Mouse (Mus musculus) cerebellum, adult 18-20 months (tissue): ENCODE results near the gene Xndc1.
A peak's percentile ranks its signal among the peaks of the same experiment; 100 is the strongest.

Source experiments
- DNase-seq, 2 experiments: peaks; one replicate each; pipeline ENCODE4 v3.0.0; 2021

Xndc1 gene

GRCm38 (mm10) chr7:102082816-102083215 lies 17.5 kb downstream of the Xndc1 start, which contains the start of gene Trpc2:
Trpc2 (plus strand) TSS chr7:102083116.
- DNase-seq, result no peak

DNA sequence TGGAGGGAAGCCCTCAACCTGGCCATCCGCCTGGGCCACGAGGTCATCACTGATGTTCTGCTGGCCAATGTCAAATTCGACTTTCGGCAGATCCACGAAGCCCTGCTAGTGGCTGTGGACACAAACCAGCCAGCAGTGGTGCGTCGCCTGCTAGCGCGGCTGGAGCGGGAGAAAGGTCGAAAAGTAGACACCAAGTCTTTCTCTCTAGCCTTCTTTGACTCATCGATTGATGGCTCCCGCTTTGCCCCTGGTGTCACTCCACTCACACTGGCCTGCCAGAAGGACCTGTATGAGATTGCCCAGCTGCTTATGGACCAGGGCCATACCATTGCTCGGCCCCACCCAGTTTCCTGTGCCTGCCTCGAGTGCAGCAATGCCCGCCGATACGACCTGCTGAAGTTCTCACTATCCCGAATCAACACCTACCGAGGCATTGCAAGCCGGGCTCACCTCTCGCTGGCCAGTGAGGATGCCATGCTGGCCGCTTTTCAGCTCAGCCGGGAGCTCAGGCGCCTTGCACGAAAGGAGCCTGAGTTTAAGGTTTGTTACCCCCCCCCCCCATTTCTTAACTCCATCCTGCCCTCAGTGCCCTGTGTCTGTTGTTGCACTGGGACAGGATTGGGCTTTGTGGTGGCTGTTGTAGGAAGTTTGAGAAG lies 18.9 kb downstream of the Xndc1 start:
- no peak for DNase-seq

DNA sequence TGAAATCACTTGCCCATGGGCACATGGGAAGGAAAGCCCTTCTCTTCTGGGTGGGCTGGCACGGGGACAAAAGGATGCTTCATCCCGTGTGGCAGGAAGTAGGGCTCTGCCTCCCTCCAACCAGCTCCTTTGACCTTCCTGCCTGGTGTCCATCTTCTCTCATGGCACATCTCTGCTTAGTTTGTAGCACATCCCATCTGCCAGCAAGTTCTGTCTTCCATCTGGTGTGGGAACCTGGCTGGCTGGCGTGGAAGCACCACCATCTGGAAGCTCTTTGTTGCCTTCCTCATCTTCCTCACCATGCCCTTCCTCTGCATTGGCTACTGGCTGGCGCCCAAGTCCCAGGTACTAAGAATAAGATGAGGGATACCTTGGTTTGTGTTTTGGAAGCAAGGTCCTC lies 22.0 kb downstream of the Xndc1 start:
- DNase-seq, result peak; percentile 29 to 34

DNA sequence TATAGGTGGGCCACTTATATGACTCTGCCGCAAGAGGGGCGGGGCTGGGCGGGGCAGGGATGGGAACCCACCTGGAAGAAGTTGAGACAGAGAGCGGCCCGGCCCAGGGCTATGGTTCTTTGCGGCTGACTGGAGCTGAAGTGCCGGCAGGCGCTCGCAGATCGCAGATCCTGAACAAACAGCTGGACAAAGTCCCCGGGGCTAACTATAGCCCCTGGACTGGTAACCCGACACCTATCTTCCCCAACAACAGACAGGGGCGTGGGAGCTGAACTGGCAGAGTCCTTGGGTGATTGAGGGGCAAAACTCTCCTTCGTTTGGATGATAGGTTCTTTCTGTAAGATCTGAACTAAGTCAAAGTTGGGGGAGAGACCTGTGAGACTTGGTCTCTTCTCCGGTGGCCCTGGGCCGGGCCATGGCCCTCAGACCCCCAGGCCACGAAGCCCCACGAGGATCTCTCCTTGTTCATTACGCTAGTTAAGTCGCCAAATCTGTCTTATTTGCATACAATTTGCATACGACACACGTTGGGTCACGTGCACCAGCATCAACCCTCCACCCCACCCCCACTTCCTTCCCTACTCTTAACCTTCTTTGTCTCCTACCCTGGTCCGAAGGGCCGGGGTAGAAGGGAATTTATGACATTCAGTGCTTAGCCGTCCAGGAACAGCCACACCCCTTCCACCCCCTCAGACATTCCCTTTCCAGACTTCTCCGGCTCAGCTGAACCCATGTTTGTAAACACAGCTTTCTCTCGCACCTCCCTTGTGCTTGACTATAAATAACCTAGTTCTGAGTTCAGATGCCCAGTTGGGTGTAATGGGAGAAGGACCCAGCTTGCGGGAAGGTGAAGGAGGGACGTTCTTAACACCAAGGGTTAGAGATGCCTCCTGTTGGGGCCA lies 34.7 kb downstream of the Xndc1 start:
- DNase-seq, result no peak

DNA sequence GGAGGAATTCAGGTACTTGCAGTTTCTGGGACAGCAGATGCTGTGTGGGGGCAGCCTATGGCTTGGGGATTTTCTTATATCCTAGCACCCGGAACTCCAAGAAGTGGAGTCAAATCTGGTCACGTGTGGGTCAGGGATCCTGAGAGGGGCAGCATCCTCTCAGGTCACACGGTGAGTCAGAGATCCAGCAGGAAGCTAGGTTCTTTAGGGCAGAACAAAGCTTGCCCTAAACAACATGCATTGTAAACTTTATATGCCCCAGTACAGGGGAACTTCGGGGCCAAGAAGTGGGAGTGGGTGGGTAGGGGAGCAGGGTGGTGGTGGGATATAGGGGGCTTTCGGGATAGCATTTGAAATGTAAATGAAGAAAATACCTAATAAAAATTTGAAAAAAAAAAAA lies 35.6 kb downstream of the Xndc1 start:
- no peak for DNase-seq

DNA sequence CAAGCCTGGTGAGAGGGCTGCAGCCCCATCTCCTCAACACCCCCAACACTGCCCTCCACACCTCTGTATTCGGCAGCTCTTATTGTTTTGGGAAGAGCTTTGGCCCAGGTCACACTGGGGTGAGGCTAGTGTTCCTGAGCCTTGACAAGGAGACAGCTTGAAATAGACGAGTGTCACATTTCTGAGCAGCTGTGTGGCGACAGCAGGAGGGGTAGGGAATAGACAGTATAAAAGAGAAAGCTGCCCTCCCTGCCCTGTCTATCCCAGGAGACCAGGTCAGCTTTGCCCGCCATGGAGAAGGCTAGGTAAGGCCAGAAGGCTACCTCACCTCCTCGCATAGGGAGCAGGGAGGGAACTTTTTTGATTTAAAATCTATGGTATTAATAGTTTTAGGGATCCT lies 36.2 kb downstream of the Xndc1 start, which contains the start of gene Art1:
Gene Art1 (plus strand): TSS at position 257 of the 400 bp plus-strand sequence.
- DNase-seq, result no peak

DNA sequence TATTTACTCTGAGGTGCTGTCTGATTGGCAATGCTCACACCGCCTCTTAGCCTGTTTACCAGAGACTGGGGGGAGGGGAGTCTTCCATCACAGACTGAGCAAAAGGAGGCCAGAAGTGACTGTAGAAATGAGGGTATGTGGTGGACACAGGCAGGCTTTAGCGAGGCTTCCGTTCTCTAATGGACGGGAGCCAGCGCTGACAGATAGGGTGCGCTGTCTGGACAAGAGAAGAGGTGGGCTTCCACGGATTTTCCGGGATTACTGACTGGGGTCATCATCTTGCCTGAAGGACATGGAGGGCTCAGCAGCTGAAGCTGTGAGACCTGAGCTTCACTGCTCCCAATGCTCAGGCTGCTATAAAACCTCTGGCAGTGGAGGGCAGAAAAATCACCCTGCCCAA lies 36.9 kb downstream of the Xndc1 start:
- DNase-seq, result no peak

GRCm38 (mm10) chr7:102102696-102103095 lies 37.4 kb downstream of the Xndc1 start:
- DNase-seq, result no peak

GRCm38 (mm10) chr7:102103555-102103954 lies 38.2 kb downstream of the Xndc1 start:
- no peak for DNase-seq

- DNase-seq, result peak; percentile 40 to 47
Measured at GRCm38 (mm10) chr7:102104126-102104525, 38.8 kb downstream of the Xndc1 start.

- no peak for DNase-seq
Measured at GRCm38 (mm10) chr7:102106700-102107141, 41.4 kb downstream of the Xndc1 start.

DNA sequence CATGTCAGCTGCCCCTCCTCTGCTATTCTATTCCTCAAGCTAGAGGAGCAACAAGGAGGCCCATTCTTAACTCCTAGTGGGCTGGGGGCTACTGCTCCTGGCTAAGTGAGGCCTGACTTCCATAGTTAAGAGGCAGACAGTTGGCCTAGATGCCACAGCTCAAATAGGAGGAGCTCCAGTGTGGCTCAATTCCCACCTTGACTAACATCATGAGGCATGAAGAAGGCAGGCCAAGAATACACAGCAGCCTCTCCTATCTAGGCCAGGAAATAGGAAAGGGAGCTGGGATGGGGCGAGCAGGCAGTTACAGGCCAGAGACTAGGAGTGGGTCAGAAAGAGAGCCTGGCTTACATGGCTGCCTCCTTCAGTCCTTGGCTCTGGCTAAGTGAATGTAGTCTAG lies 42.9 kb downstream of the Xndc1 start:
- DNase-seq, result no peak

DNA sequence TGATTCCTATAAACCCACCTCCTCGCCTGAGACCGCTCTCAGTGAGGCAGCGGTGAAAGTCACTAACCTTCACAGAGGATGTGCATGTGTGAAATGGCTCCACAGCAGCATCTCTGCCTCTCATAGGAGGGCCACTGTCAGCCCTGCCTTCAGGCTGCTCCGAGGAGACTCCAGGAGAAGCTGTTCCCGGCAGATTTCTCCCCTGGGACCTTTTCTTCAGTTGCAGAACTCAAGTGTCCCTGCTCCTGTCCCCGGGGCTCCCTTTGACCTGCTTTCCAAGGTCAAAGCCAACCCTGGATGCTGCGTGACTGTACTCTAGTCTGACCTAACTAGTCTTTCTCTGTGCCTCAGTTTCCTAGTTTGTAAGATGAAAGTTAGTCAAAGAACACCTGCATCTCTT lies 43.9 kb downstream of the Xndc1 start, which contains the start of gene Art5:
Gene Art5 (minus strand): TSS at position 319 of the 400 bp plus-strand sequence.
- no peak for DNase-seq

DNA sequence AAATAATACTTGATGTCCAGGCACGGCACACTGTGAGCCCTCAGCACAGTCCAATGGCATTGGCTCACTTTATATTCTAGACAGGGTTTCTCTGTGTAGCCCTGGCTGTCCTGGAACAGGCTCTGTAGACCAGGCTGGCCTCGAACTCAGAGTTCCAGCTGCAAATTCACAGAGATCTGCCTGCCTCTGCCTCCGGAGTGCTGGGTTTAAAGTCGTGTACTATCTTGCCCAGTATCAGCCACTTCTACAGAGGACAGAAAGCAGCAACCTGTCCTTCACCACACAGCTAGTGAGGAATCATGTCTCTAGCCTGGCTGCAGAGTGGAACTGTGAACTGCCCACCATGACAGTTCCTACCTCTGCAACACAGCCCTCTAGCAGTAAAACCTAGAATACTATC lies 44.4 kb downstream of the Xndc1 start:
- DNase-seq, result no peak

DNA sequence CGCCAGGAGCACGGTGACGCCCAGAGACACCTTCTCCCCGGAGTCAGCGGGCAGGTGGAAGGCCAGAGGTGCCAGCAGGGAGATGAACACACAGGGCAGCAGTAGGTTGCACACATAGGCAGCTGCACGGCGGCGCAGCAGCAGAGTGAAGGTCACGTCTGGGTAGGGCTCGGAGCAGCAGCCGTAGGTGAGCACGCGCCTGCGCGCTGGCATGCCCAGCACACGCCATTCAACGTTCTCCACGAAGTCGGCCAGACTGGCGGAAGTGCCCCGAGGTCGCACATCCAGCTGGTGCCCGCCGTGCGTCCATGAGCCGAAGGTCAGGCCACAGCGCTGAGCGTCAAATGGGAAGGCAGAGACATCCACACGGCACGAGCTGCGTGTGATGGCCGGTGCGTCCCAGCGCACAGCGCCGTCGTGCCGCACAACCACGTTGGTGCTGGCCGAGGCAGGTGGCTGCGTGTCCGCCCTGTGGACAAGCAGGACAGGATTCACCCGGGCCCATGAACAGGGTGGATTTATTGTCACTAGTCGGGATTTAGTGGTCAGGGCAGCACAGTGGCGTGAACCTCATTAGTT lies 47.9 kb downstream of the Xndc1 start:
- DNase-seq, result no peak

- DNase-seq, result no peak
Measured at GRCm38 (mm10) chr7:102116579-102117331, 51.4 kb downstream of the Xndc1 start, which contains the start of gene Chrna10. Chrna10 (minus strand) TSS chr7:102116828.

DNA sequence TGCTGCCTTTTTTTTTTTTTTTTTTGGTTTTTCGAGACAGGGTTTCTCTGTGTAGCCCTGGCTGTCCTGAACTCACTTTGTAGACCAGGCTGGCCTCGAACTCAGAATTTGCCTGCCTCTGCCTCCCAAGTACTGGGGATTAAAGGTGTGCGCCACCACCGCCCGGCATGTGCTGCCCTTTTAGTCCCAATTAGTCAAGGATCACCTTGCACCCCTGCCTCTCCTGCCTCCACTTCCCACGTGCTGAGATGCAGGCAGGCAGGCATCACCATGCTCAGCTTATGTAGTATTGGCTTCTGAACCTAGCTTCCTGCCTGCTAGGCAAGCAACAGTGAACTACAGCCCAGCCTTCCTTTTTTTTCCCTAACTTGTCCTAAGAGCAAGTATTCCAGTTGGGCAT lies 52.1 kb downstream of the Xndc1 start:
- DNase-seq, result no peak

DNA sequence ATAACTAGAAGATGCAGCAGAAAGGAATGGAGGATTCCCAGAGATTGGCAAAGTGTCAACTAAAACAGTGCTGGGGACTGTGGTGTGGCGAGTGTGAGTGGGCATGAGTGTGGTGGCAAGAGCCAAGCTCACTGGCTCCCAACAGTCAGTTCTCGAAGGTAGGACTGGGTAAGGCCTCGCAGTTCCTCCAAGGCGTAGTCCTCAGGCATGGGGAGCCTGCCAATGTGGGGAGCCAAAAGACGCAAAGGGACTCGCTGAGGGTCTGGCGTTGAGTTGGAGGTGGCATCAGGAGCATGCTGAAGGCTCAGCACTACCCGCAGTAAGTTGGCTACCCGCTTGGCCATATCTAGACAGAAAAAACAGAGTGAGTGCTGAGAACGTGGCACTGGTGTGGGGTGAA lies 55.0 kb downstream of the Xndc1 start:
- no peak for DNase-seq

- DNase-seq, result no peak
Measured at GRCm38 (mm10) chr7:102132395-102132794, 67.1 kb downstream of the Xndc1 start.
